Mouse (Mus musculus) thymus, postnatal 36 days (tissue): Measurements from ENCODE around the gene Kirrel3.

Source experiments
- DNase-seq, 2 experiments: peaks; one replicate each; pipeline ENCODE4 v3.0.0; 2022; ENCODE audit warnings: mixed read lengths in 2 of 2

Kirrel3 gene

GRCm38 (mm10) chr9:34837700-34838462, 352.2 kb downstream of the Kirrel3 start:
- DNase-seq, result no peak

GRCm38 (mm10) chr9:34843275-34843965, 357.7 kb downstream of the Kirrel3 start:
- no peak for DNase-seq

GRCm38 (mm10) chr9:34846440-34846839, 360.7 kb downstream of the Kirrel3 start:
- DNase-seq, result no peak

- DNase-seq, result no peak
Observed at GRCm38 (mm10) chr9:34847664-34848063, 362.0 kb downstream of the Kirrel3 start.

GRCm38 (mm10) chr9:34851136-34851535, 365.4 kb downstream of the Kirrel3 start:
- no peak for DNase-seq

GRCm38 (mm10) chr9:34857575-34857974, 371.9 kb downstream of the Kirrel3 start:
- DNase-seq, result no peak

- DNase-seq, result no peak
Observed at GRCm38 (mm10) chr9:34858071-34858470, 372.4 kb downstream of the Kirrel3 start.

GRCm38 (mm10) chr9:34860934-34861333, 375.2 kb downstream of the Kirrel3 start:
- no peak for DNase-seq

- no peak for DNase-seq
Observed at GRCm38 (mm10) chr9:34861775-34862174, 376.1 kb downstream of the Kirrel3 start.

GRCm38 (mm10) chr9:34865606-34866005, 379.9 kb downstream of the Kirrel3 start:
- DNase-seq, result no peak

GRCm38 (mm10) chr9:34871316-34871966, 385.7 kb downstream of the Kirrel3 start:
- no peak for DNase-seq

- no peak for DNase-seq
Observed at GRCm38 (mm10) chr9:34875238-34875637, 389.5 kb downstream of the Kirrel3 start.

- no peak for DNase-seq
Observed at GRCm38 (mm10) chr9:34877186-34877585, 391.5 kb downstream of the Kirrel3 start.

GRCm38 (mm10) chr9:34877799-34878198, 392.1 kb downstream of the Kirrel3 start:
- no peak for DNase-seq

- no peak for DNase-seq
Observed at GRCm38 (mm10) chr9:34881750-34882149, 396.1 kb downstream of the Kirrel3 start.

GRCm38 (mm10) chr9:34882211-34882610, 396.5 kb downstream of the Kirrel3 start:
- no peak for DNase-seq

- DNase-seq, result no peak
Observed at GRCm38 (mm10) chr9:34883122-34883521, 397.4 kb downstream of the Kirrel3 start.

- no peak for DNase-seq
Observed at GRCm38 (mm10) chr9:34884325-34884724, 398.6 kb downstream of the Kirrel3 start.

- no peak for DNase-seq
Observed at GRCm38 (mm10) chr9:34884942-34885341, 399.2 kb downstream of the Kirrel3 start.

- DNase-seq, result no peak
Observed at GRCm38 (mm10) chr9:34886746-34887145, 401.1 kb downstream of the Kirrel3 start.

- no peak for DNase-seq
Observed at GRCm38 (mm10) chr9:34887196-34887595, 401.5 kb downstream of the Kirrel3 start.

- DNase-seq, result no peak
Observed at GRCm38 (mm10) chr9:34888298-34888697, 402.6 kb downstream of the Kirrel3 start.

GRCm38 (mm10) chr9:34901216-34901615, 415.5 kb downstream of the Kirrel3 start:
- DNase-seq, result no peak

- no peak for DNase-seq
Observed at GRCm38 (mm10) chr9:34901888-34902287, 416.2 kb downstream of the Kirrel3 start.
